Mouse (Mus musculus) neural tube, embryonic 12.5 days (tissue): ENCODE data around the gene Corin. TPM values are rescaled to one million over a fixed set of nuclear protein-coding genes. Genes with fewer than 3 reads are reported as not detected.

Experiments
- polyA plus RNA-seq: library from polyadenylated mRNA; unstranded; fragments of >200 nt; fragmentation: Nextera tagmentation; extraction: Ambion mirVana; gene quantifications from 2 replicates; pipeline ENCODE4 v1.2.1, GENCODE M21; 2016

Corin gene
- polyA plus RNA-seq, 1 experiment from 2014 or later: 3.2 TPM

Other genes with a start within 250 kb of the Corin start
- gene Nfxl1, start 55.2 kb upstream of the Corin start, polyA plus RNA-seq: 22.0 and 22.9 TPM in 2 replicates
- 3.5 and 4.2 TPM in 2 replicates for gene Zar1, start 76.8 kb upstream of the Corin start, polyA plus RNA-seq
- 10.5 and 11.0 TPM in 2 replicates for gene Gm5868, start 83.1 kb upstream of the Corin start, polyA plus RNA-seq
- gene Cnga1, start 139.8 kb upstream of the Corin start, polyA plus RNA-seq: not detected in 2 replicates
- 0.45 and 0.76 TPM in 2 replicates for gene Nipal1, start 143.3 kb upstream of the Corin start, polyA plus RNA-seq
- 0.13 TPM in 1 of 2 replicates, not detected in the other for gene Txk, start 248.3 kb upstream of the Corin start, polyA plus RNA-seq